Mouse (Mus musculus) cortical plate, adult 2 months (tissue): ENCODE measurements around the gene Msh2. TPM values are rescaled to one million over a fixed set of nuclear protein-coding genes. Genes with fewer than 3 reads are reported as not detected.
"Not testable (repeated sequence)": the region's sequence is repeated elsewhere in the genome, so short reads cannot be mapped to it uniquely, and the experiment has no call there.

Experiments used
- H3K27ac ChIP-seq: fragments of 200-500 bp; 2 replicates; pipeline ENCODE4 v1.5.1; 2012; ENCODE audit warnings: low read length, control low read depth, inconsistent platforms; ENCODE audit not compliant: insufficient read depth
- H3K4me1 ChIP-seq: fragments of 200-500 bp; 2 replicates; pipeline ENCODE4 v1.6.1; 2011; ENCODE audit warnings: low read length; ENCODE audit not compliant: control insufficient read depth, insufficient read depth
- H3K4me3 ChIP-seq: fragments of 200-500 bp; 2 replicates; pipeline ENCODE4 v1.5.1; 2011; ENCODE audit warnings: mild to moderate bottlenecking, low read length, control low read depth; ENCODE audit not compliant: insufficient read depth
- CTCF ChIP-seq: fragments of 200-500 bp; IDR thresholded peaks from 2 replicates; pipeline ENCODE4 v1.5.1; 2011; ENCODE audit warnings: mild to moderate bottlenecking, control low read depth, low read length; ENCODE audit not compliant: insufficient read depth; ENCODE audit errors: extremely low read depth
- POLR2A ChIP-seq: fragments of 200-500 bp; IDR thresholded peaks from 2 replicates; pipeline ENCODE4 v1.6.1; 2011; ENCODE audit warnings: mild to moderate bottlenecking, low read length, control low read depth; ENCODE audit not compliant: insufficient read depth; ENCODE audit errors: extremely low read depth
- polyA plus RNA-seq: library from polyadenylated mRNA; depleted of rRNA; stranded (reverse); fragments of >200 nt; gene quantifications from 2 replicates; pipeline ENCODE4 v1.2.3, GENCODE M21; 2012; rRNA removed

Msh2 gene
- 18.2 and 20.1 TPM in 2 replicates for polyA plus RNA-seq

- Histone ChIP-seq H3K27ac (no peak within 1 kb of the TSS), H3K4me3 (peak within 1 kb of the TSS; percentile 51), H3K4me1 (peaks cover 8% of the 10 kb centered on the region)
- no peak for TF ChIP-seq CTCF
- peak; percentile 86 for TF ChIP-seq POLR2A
These were observed at the start of gene Msh2 for GRCm38 (mm10) chr17:87671890-87672660. Gene Msh2 (plus strand): TSS chr17:87672330.

- no peak overlapping the region for H3K4me3 ChIP-seq
- TF ChIP-seq POLR2A (no peak), CTCF (no peak)
- no peaks in the 10 kb centered on the region for H3K4me1 ChIP-seq
- H3K27ac ChIP-seq: no peak overlapping the region
These were observed 46.5 kb upstream of the Msh2 start for GRCm38 (mm10) chr17:87625510-87626086.

- TF ChIP-seq CTCF (no peak), POLR2A (no peak)
- no peak overlapping the region for H3K4me3 ChIP-seq
- H3K4me1 ChIP-seq: no peaks in the 10 kb centered on the region
- H3K27ac ChIP-seq: no peak overlapping the region
These were observed 44.0 kb upstream of the Msh2 start for GRCm38 (mm10) chr17:87628144-87628543.

GRCm38 (mm10) chr17:87628706-87629105 is 43.4 kb upstream of the Msh2 start:
- no peak overlapping the region for H3K27ac ChIP-seq
- TF ChIP-seq CTCF (no peak), POLR2A (no peak)
- H3K4me1 ChIP-seq: no peaks in the 10 kb centered on the region
- H3K4me3 ChIP-seq: no peak overlapping the region

GRCm38 (mm10) chr17:87637056-87637389 is 35.1 kb upstream of the Msh2 start:
- Histone ChIP-seq H3K4me1 (no peaks in the 10 kb centered on the region), H3K27ac (no peak overlapping the region), H3K4me3 (no peak overlapping the region)
- no peak for TF ChIP-seq CTCF

- no peak overlapping the region for H3K27ac ChIP-seq
- TF ChIP-seq POLR2A (no peak), CTCF (no peak)
- no peaks in the 10 kb centered on the region for H3K4me1 ChIP-seq
- H3K4me3 ChIP-seq: no peak overlapping the region
These were observed 32.9 kb upstream of the Msh2 start for GRCm38 (mm10) chr17:87639242-87639641.

GRCm38 (mm10) chr17:87640272-87640671 is 31.9 kb upstream of the Msh2 start:
- Histone ChIP-seq H3K27ac (no peak overlapping the region), H3K4me3 (no peak overlapping the region), H3K4me1 (no peaks in the 10 kb centered on the region)
- TF ChIP-seq POLR2A: no peak
- no peak for TF ChIP-seq CTCF

- no peak overlapping the region for H3K27ac ChIP-seq
- H3K4me3 ChIP-seq: no peak overlapping the region
- TF ChIP-seq CTCF (no peak), POLR2A (no peak)
- no peaks in the 10 kb centered on the region for H3K4me1 ChIP-seq
These were observed 31.1 kb upstream of the Msh2 start for GRCm38 (mm10) chr17:87641006-87641405.

- no peak overlapping the region for H3K4me3 ChIP-seq
- no peaks in the 10 kb centered on the region for H3K4me1 ChIP-seq
- H3K27ac ChIP-seq: no peak overlapping the region
- TF ChIP-seq CTCF: no peak
- no peak for TF ChIP-seq POLR2A
These were observed 29.4 kb upstream of the Msh2 start for GRCm38 (mm10) chr17:87642744-87643143.

- not testable (repeated sequence) for H3K4me1 ChIP-seq, H3K4me3 ChIP-seq, H3K27ac ChIP-seq
These were observed 16.5 kb upstream of the Msh2 start for GRCm38 (mm10) chr17:87655616-87656015.

GRCm38 (mm10) chr17:87661958-87662573 is 10.1 kb upstream of the Msh2 start:
- not testable (repeated sequence) for H3K27ac ChIP-seq, H3K4me1 ChIP-seq, H3K4me3 ChIP-seq
